Mouse (Mus musculus): ENCODE data around the gene Gm9837.

Gm9837 gene

DNA sequence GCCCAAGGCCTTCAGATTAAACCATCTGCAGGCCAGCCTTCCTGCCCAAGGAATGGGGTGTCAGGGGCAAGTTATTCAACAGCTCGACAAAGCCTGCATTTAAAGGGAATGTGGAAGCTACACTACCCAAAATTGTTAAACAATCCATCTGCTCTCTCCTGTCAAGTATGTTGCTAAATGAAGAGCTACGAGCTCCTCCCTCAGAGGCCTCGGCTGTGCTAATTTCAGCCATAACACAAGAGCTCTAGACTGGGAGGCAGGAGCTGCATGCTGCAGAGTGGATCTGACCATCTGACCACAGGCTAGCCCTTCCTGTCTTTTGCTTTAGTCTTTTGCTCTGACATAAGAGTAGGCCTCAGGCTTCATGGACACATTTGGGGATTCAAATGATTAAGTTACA lies 45.0 kb downstream of the Gm9837 start:
- no peak for DNase-seq

DNA sequence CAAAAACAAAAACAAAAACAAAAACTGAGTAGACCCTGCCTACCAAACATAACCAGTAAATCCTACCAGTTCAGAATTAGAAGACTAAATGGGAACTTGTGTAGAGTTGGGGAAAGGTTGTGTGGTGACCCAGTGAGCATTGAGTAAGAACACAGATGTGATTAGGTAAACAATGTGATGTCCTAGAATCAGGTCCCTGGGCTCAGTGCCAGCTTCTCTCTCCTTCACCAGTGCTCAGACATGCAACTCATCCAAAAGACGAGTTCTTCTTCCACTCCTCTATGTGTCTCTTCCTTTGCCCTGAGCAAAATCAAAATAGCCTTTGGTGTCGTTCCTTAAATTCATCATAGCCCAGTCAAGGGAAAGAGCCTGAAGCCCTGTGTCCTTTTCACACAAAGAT lies 45.5 kb downstream of the Gm9837 start:
- DNase-seq: no peak

DNA sequence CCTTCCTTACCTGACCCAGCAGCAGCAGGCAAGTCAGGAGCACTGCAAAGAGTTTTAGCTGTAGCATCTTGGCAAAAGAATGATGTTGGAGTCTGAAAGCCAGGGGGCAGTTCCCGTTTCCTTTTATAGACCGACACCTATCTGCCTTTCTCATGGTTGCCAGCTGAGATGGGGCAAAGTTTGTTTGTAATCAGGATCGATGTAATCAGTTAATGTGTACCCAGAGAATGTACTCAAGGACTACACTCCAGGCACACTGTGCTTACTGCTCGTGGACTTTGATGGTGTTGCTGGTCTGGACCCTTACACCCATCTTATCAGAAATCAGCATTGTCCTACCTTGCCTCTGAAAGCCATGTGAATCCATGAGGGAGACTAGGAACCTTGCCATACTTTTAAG lies 47.2 kb downstream of the Gm9837 start, which contains the start of gene Leap2:
Leap2 (minus strand) TSS at position 135 of the 400 bp plus-strand sequence.
- DNase-seq: no peak

Measured in cerebellum, adult 11 months (tissue).